Mouse (Mus musculus): Measurements from ENCODE around the gene Rhbdf2. TPM values are rescaled to one million over a fixed set of nuclear protein-coding genes. Genes with fewer than 3 reads are reported as not detected.

Gene Rhbdf2
- polyA plus RNA-seq, 1 experiment from 2014 or later, result 5.7 TPM

DNA sequence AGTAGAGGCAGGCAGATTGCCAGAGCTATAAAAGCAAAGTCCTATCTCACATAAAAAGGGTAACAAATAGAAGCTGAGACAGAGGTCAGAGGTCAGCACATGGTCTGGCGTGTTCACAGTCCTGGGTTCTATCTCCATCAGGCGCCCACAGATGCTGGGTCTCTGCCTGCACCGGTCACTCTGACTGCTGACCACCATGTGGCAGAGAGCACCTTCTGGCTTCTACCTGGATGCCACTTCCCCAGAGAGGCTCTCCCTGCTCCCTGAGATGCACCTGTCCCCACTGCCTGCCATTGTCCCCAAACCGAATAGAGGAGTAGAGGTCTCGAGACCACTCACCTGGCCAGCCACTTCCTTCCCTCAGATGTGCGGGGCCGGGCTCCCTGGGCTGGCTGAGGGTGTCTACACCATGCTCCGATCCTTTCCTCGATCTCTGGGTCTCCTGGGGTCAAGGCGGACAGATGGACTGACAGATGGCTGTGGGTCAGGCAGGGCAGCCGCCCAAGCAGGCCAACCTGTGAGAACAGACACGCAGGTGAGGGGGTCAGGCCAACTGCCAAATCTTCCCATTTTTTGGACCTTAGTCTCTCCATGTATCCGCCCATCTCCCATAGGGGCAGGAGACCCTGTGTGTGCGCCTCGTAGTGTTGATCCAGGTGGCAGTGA, 16.7 kb downstream of the Rhbdf2 start:
- Histone ChIP-seq H3K9ac (ENCODE audit: low read length) (no peak overlapping the region), H3K36me3 (ENCODE audit: control insufficient read depth, insufficient read depth, low read length) (peaks cover 3% of the 10 kb centered on the region; the same call in 1 of the 2 replicates), H3K4me2 (replicated peaks; ENCODE audit: low read depth) (no peak overlapping the region), H3K4me3 (ENCODE audit: low read depth, low read length) (no peak overlapping the region), H3K4me1 (replicated peaks; ENCODE audit: control insufficient read depth, insufficient read depth) (no peaks in the 10 kb centered on the region), H3K27me3 (ENCODE audit: control insufficient read depth, insufficient read depth, low read length) (no peaks in the 10 kb centered on the region), H3K27ac (replicated peaks) (no peak overlapping the region), H3K9me3 (ENCODE audit: control insufficient read depth, low read length) (no peaks in the 10 kb centered on the region)
- TF ChIP-seq EP300 (optimal IDR thresholded peaks at IDR 0.05) (no peak), CTCF (IDR thresholded peaks at IDR 0.05; ENCODE audit: low read depth) (no peak)
- DNase-seq (ENCODE audit: low spot score) (no peak), ATAC-seq (ENCODE audit: low FRiP score, low TSS enrichment) (no peak)
- WGBS, result 86% methylated on average over 15 of the region's 15 CpGs

DNA sequence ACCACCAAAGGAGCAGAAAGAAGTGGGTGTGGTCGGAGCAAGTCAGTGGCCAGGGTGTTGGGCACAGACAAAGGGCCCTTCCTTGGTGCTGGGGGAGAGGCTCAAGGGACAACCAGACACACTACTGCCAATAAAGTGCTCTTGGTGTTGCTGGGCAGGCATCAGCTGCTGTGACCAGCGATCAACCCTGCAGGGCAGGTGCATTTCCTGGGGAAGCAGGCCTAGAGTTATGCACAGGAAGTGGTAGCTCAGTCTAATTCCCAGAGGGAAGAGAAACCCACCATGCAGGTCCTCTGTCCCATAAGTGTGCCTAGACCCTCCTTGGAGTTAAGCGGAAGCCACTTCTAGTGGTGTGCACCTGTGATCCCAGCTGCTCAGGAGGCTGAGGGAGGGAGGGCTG, 19.1 kb downstream of the Rhbdf2 start:
- no peaks in the 10 kb centered on the region for H3K9me3 ChIP-seq (ENCODE audit: control insufficient read depth, low read length)
- 94% methylated on average over 3 of the region's 3 CpGs for WGBS
- ATAC-seq (ENCODE audit: low FRiP score, low TSS enrichment), result no peak

DNA sequence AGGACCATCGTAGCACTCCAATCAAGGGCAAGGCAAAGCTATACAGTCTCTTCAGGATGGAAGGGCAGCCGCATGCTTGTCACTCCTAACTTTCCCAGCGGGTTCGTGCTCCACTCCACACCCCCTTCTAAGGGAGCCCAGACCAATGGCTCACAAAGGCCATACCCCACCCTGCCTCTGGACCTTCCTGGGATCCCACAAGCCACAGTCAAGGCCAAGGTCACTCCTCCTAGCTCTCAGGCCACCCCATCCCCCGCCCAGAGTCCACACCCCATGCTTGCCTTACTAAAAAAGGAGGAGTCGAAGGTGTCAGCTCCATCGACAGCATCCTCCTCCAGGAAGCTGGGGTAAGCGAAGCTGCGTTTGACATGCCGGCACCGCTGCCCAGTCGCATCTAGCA, 22.7 kb downstream of the Rhbdf2 start:
- WGBS, result 89% methylated on average over 12 of the region's 12 CpGs
- no peak for TF ChIP-seq CTCF (IDR thresholded peaks at IDR 0.05; ENCODE audit: low read depth)
- no peak for TF ChIP-seq EP300 (optimal IDR thresholded peaks at IDR 0.05)
- Histone ChIP-seq H3K9me3 (ENCODE audit: control insufficient read depth, low read length) (no peaks in the 10 kb centered on the region), H3K9ac (ENCODE audit: low read length) (no peak overlapping the region), H3K27ac (replicated peaks) (no peak overlapping the region), H3K4me3 (ENCODE audit: low read depth, low read length) (no peak overlapping the region), H3K36me3 (ENCODE audit: control insufficient read depth, insufficient read depth, low read length) (peaks cover 6% of the 10 kb centered on the region; the same call in 1 of the 2 replicates), H3K4me2 (replicated peaks; ENCODE audit: low read depth) (no peak overlapping the region), H3K4me1 (replicated peaks; ENCODE audit: control insufficient read depth, insufficient read depth) (no peaks in the 10 kb centered on the region), H3K27me3 (ENCODE audit: control insufficient read depth, insufficient read depth, low read length) (no peaks in the 10 kb centered on the region)
- DNase-seq (ENCODE audit: low spot score) (no peak), ATAC-seq (ENCODE audit: low FRiP score, low TSS enrichment) (no peak)

More for the DNA sequence above, 19.1 kb downstream of the Rhbdf2 start:
- Histone ChIP-seq H3K9ac (ENCODE audit: low read length) (no peak overlapping the region), H3K4me2 (replicated peaks; ENCODE audit: low read depth) (no peak overlapping the region), H3K27me3 (ENCODE audit: control insufficient read depth, insufficient read depth, low read length) (no peaks in the 10 kb centered on the region), H3K27ac (replicated peaks) (no peak overlapping the region), H3K36me3 (ENCODE audit: control insufficient read depth, insufficient read depth, low read length) (peaks cover 6% of the 10 kb centered on the region; the same call in 1 of the 2 replicates), H3K4me3 (ENCODE audit: low read depth, low read length) (no peak overlapping the region), H3K4me1 (replicated peaks; ENCODE audit: control insufficient read depth, insufficient read depth) (no peaks in the 10 kb centered on the region)
- TF ChIP-seq EP300 (optimal IDR thresholded peaks at IDR 0.05), result no peak
- no peak for TF ChIP-seq CTCF (IDR thresholded peaks at IDR 0.05; ENCODE audit: low read depth)
- DNase-seq (ENCODE audit: low spot score), result no peak

DNA sequence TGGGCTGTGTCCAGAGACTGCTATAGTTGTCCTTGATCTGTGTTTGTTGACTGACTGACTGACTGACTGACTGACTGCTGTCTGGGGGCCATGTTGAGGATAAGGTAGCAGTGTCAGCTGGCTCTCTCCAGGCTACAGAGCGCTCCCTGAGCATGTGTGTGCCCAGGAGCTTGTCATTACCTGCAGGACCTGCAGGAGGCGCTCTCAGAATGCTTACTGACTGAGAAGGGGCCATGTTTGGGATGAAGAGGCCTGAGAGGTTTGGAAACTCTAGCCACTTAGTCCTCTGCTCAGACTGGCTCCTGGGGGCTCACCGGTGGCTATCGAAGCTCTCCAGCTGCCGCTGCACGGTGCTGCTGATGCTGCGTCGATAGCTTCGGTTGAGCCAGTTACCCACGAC, 23.5 kb downstream of the Rhbdf2 start:
- Histone ChIP-seq H3K9ac (ENCODE audit: low read length) (no peak overlapping the region), H3K27me3 (ENCODE audit: control insufficient read depth, insufficient read depth, low read length) (no peaks in the 10 kb centered on the region), H3K27ac (replicated peaks) (no peak overlapping the region), H3K36me3 (ENCODE audit: control insufficient read depth, insufficient read depth, low read length) (peaks cover 5% of the 10 kb centered on the region; the same call in 1 of the 2 replicates), H3K4me2 (replicated peaks; ENCODE audit: low read depth) (no peak overlapping the region), H3K4me3 (ENCODE audit: low read depth, low read length) (no peak overlapping the region), H3K4me1 (replicated peaks; ENCODE audit: control insufficient read depth, insufficient read depth) (no peaks in the 10 kb centered on the region), H3K9me3 (ENCODE audit: control insufficient read depth, low read length) (no peaks in the 10 kb centered on the region)
- WGBS, result 92% methylated on average over 10 of the region's 10 CpGs
- DNase-seq (ENCODE audit: low spot score), result peak; percentile 52
- TF ChIP-seq CTCF (IDR thresholded peaks at IDR 0.05; ENCODE audit: low read depth) (peak; percentile 74), EP300 (optimal IDR thresholded peaks at IDR 0.05) (no peak)
- no peak for ATAC-seq (ENCODE audit: low FRiP score, low TSS enrichment)

DNA sequence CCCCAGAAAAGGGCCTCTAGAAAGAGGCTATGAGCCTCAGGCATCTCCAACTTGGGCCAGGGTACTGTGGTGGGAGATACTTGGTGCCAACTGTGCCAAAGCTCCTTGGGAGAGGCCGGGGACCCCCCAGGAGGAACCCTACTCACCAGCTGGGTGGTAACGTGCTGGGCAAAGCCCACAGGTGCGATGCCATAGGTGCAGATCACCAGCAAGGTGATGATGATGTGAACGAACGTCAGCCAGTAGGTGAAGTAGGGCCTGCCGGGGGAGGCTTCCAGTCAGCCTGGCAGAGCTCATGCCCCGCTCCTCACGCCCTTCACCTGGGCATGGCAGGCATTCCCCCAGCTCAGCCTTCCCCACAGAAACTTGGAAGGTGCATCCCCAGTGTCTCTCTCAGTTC, 24.8 kb downstream of the Rhbdf2 start:
- ATAC-seq (ENCODE audit: low FRiP score, low TSS enrichment) (no peak), DNase-seq (ENCODE audit: low spot score) (no peak)
- Histone ChIP-seq H3K4me2 (replicated peaks; ENCODE audit: low read depth) (no peak overlapping the region), H3K36me3 (ENCODE audit: control insufficient read depth, insufficient read depth, low read length) (peaks cover 3% of the 10 kb centered on the region; the same call in 1 of the 2 replicates), H3K9ac (ENCODE audit: low read length) (no peak overlapping the region), H3K9me3 (ENCODE audit: control insufficient read depth, low read length) (no peaks in the 10 kb centered on the region), H3K27me3 (ENCODE audit: control insufficient read depth, insufficient read depth, low read length) (no peaks in the 10 kb centered on the region), H3K27ac (replicated peaks) (no peak overlapping the region), H3K4me3 (ENCODE audit: low read depth, low read length) (no peak overlapping the region), H3K4me1 (replicated peaks; ENCODE audit: control insufficient read depth, insufficient read depth) (no peaks in the 10 kb centered on the region)
- 91% methylated on average over 8 of the region's 8 CpGs for WGBS
- no peak for TF ChIP-seq EP300 (optimal IDR thresholded peaks at IDR 0.05)
- no peak for TF ChIP-seq CTCF (IDR thresholded peaks at IDR 0.05; ENCODE audit: low read depth)

DNA sequence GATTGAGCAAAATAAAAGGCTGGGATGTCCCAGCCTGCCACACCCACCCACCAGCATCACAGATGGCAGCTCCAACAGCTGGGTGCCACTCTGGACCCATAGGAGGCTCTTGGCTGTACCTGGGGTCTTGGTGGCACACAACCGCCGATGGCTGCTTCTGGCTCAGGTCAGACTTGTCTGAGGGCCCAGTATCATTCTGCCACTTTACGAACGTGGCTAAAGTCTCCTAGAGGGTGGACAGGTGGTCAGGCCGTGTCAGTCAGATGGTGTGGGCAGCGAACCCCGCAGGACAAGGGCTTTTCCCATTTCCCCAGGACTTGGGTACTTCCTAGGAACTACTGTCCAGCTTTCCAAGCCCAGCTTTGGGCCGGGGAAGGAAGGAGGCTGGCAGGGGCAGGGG, 25.7 kb downstream of the Rhbdf2 start:
- TF ChIP-seq EP300 (optimal IDR thresholded peaks at IDR 0.05), result no peak
- TF ChIP-seq CTCF (IDR thresholded peaks at IDR 0.05; ENCODE audit: low read depth), result no peak
- H3K36me3 ChIP-seq (ENCODE audit: control insufficient read depth, insufficient read depth, low read length), result peaks cover 3% of the 10 kb centered on the region; the same call in 1 of the 2 replicates

More for the DNA sequence above, 25.7 kb downstream of the Rhbdf2 start:
- DNase-seq (ENCODE audit: low spot score) (no peak), ATAC-seq (ENCODE audit: low FRiP score, low TSS enrichment) (no peak)
- no peak overlapping the region for H3K9ac ChIP-seq (ENCODE audit: low read length)
- no peaks in the 10 kb centered on the region for H3K9me3 ChIP-seq (ENCODE audit: control insufficient read depth, low read length)
- H3K4me2 ChIP-seq (replicated peaks; ENCODE audit: low read depth), result no peak overlapping the region
- H3K4me3 ChIP-seq (ENCODE audit: low read depth, low read length), result no peak overlapping the region
- H3K4me1 ChIP-seq (replicated peaks; ENCODE audit: control insufficient read depth, insufficient read depth), result no peaks in the 10 kb centered on the region
- 88% methylated on average over 8 of the region's 8 CpGs for WGBS
- H3K27ac ChIP-seq (replicated peaks), result no peak overlapping the region
- H3K27me3 ChIP-seq (ENCODE audit: control insufficient read depth, insufficient read depth, low read length), result no peaks in the 10 kb centered on the region

All from stomach, postnatal 0 days (tissue).